Mouse (Mus musculus): Measurements from ENCODE around the gene Taf13.
A peak's percentile ranks its signal among the peaks of the same experiment; 100 is the strongest.
"Not testable (repeated sequence)": the region's sequence is repeated elsewhere in the genome, so short reads cannot be mapped to it uniquely, and the experiment has no call there.

Taf13 gene

DNA sequence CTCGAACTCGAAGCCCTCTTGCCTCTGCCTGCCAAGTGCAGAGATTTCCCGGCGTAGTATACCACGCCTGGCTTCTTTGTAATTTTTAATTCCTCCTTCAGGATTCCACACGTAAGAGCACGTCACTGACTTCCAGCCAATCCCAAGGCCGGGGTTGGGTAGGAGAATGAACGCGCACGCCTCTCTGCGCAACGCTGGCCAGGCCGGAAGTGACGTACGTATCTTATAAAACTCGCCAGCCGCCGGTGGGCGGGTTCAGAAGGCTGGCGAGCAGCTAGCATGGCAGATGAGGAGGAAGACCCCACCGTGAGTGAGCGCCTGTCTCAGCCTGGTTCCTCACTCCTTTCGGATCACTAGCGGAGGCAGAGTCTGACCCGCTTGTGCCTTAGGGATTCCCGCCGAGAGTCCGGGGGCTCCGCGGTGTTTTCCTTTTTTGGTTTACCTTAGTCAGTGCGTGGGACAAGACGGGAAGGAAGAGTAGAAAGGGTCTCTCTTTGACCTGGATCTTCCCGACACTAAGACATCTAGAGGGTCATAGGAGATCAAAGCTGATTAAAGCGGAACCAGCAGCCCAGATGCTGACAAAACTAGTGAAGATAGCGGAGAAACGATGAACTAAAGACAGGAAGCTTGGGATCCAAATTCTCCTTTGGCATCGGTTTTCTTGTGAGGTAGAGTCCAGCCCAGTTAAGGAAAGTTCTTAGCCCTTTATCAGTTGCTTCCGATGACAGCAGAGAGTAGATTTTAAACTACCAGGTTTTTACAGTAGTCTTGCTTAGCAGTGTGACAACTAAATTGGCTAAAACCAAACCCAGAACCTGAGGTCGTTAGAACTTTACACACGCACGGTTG, at the start of gene Taf13:
Gene Taf13, plus strand, starts transcription at position 256 of the 852 bp plus-strand sequence.
- DNase-seq (ENCODE audit: low spot score in 2 of 2), result peak; percentile 98

DNA sequence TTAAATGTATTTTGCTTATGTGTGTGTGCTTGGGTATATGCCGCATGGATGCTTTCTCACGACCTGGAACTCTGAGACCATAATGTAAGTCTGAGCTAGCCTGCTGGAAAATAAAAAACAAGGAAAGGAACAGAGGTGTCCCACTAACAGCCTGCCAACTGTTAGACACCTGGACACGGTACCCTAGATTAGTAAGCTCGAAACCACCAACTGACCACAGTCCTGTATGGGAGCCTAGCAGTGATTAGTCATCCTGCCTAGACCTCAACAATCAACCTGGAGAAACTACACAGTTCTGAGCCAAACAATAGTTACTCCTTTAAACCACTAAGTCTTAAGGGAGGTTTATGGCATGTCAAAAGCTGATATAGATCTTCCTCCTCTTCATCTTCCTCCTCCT, 48.1 kb upstream of the Taf13 start:
- DNase-seq (ENCODE audit: low spot score in 2 of 2), result no peak

DNA sequence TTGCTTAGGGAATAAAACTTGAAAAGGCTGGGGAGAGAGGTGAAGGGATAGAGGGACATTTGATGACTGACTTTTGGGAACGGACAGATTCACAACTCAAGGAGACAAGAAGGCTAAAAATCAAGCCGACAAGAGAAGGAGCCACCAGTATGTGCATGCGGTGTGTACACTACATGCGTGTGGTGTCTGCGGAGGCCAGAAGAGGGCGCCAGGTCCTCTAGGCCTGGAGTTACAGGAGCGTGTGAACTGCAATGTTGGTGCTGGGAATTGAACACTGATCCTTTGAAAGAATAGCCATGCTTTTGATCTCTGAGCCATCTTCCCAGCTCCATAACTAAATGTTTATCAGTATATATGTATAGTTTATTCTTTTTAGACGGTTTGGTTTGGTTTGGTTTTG, 43.0 kb upstream of the Taf13 start:
- no peak for DNase-seq (ENCODE audit: low spot score in 2 of 2)

DNA sequence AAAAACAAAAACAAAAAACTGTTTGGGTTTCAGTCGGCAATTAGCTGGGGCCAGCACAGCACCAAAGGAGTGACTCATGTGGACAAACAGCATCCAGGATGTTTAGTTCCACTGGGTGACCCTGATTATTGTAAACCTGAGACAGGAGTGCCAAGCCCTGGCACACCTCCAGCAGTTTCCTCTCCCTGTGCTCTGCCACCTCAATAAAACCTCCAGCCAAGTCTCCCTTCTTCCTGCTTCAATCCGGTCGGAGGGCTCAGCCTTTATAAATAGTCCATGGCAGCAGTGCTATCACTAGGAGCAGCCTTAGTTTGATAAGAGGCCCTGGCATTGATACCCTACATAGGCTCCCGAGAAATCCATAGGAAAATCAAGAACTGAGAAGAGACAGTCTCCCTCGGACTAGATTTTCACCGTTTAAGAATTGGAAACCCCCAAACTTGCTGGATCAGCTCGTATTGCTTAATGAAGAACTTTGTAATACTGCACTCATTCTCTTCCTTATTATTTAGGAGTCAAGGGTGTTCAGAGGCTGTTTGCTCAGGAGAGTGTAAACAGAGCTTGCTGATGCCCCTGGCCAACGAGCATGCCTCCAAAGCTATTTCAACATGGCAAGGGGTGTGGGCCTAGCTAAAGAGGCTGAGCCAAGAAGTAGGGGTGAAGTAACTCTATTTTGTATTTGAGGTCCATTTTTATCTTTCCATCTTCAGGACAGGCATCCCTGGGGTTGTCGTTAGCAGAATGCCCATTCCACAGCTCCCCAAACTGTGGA, 38.2 kb upstream of the Taf13 start:
- no peak for DNase-seq (ENCODE audit: low spot score in 2 of 2)

DNA sequence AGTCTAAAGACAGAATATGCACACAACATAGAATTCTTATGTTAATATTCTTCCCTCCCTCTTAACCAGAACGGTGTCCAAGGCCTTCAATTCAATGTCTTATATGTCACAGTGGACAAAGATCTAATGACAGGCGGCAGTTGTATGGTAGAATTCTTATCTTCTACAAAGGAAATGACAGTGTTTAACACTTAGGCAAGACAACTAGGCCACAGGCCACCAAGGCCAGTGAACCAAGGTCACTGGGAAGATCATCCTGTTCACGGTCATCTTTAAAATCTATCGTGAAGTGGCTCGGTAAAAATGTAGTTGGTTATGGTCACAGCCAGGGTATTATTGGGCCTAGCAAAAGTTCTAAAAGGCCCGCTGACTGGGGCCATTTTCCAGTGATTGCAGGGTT, 37.5 kb upstream of the Taf13 start, which contains the start of gene 1700013F07Rik:
Gene 1700013F07Rik, plus strand, starts transcription at position 200 of the 400 bp plus-strand sequence.
- DNase-seq (ENCODE audit: low spot score in 2 of 2), result no peak

DNA sequence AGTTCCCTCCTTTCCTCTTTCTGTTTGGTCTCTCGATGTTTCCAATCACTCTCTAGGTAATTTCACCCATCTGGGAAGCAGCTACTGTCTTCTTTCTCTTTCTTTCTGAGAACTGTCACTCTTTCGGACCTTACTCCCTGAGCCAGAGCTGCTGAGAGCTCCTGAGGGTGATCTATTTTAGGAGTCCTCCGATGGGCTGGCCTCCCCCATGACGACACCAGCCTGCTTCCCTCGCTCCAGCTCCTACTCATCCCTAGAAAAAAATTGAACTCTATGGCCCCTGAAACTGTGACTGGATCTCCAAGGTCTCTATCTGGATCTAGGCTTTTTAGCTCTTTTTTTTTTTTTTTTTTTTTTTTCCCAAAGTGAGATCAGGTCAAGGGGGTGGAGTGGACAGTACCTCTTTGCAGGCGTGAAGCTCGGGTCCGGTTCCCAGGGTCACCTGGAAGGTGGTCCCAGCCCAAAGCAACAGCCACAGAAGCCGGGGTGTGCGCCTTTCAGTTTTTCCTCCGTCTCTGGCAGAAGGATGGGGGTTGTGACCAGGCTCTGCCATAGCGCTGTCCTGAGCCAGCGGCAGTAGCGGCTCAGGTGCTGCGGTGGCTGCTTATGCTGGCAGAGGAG, 35.5 kb upstream of the Taf13 start:
- peak in 1 of 2 experiments; percentile 23 for DNase-seq (ENCODE audit: low spot score in 2 of 2)

DNA sequence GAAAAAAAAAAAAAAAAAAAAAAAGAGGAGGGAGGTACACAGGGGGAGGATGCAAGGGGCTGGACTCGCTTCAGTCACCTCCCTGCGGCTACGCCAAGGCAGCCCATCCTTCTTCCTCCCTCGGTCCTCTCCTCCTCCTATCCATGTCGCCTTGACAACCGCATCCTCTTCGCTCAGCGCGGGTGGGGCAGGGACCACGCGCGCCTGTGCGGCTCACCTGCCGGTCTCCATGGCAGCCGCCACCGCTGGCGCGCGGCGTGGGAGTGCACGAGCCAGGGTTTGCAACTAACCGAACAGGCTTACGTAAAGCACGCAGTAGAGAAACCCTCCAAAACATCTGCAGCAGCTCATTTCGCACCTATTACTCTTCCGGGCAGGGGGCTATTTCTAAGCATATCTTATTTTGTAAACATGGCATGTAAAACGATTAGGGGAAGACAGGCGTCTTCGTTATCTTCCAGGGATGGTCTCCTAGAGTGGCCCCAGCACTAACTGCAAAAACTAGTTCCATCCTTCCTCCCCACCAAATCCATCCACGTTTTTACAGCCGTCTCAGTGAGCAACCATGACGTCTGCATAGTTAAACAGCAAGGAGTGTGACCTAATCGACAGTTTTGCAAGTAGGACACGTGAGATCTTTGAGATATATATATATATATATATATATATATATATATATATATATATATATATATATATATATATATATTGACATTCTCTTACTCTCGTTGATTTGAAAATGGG, 34.8 kb upstream of the Taf13 start, which contains the start of gene 5330417C22Rik:
Gene 5330417C22Rik, minus strand, starts transcription at position 20 of the 744 bp plus-strand sequence.
- peak; percentile 91 for DNase-seq (ENCODE audit: low spot score in 2 of 2)

DNA sequence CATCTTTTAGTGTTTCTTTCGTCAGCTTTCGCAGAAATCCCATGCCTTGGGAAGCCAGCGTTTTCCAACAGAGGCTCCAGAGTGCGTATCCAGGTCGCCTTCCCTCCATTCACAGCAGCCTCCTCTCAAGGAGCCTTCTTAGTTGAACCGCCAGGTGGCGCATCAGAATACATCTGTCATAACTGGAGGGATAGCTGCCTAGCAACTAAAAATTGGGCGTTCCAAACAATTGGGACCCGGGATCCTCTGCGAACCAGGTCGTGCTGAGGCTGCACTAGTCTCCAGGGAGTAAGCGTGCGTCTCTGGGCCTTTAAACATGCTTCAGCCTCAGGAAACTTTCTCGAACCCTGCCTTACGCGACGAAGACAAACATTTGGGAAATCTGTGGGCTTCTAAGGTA, 34.2 kb upstream of the Taf13 start:
- peak; percentile 94 to 95 for DNase-seq (ENCODE audit: low spot score in 2 of 2)

DNA sequence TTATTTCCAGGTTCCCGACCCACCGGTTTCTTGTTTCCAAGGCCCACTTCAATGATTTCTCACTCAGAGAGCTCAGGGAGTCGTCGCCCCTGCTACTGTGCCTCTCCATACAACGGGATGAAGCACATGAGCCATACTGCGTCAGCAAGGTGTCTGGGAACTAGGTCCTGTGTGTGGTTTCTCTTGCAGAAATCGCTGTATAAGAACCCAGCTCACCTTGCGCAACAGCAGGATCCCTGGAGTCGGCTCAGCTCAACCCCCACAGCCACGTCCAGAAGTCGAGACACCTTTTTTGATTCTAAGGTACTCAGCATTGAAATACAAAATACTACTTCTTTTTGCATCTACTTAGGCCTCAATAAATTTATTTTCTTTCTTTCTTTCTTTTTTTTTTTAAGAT, 29.2 kb upstream of the Taf13 start:
- no peak for DNase-seq (ENCODE audit: low spot score in 2 of 2)

DNA sequence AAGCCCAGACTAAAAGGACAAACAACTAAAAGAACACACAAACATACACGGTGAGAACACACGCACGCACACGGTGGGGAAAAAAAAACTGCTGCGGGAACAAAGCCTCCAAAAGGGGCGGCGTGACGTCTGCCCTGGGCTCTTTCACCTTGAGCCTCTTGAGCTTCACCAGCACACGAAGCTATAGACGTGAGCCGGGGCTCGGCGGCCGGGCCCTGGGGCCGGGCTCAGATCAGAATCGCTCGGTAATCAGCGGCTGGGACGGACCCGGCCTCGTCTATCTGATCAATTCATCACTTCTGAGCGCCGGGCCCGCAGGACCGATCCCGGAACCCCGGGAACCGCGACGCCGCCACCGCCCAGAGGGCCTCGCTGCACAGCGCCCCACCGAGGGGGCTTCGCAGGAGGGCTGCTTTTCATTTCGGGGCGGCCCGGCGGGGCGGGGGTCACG, 17.4 kb upstream of the Taf13 start:
- no peak for DNase-seq (ENCODE audit: low spot score in 2 of 2)

DNA sequence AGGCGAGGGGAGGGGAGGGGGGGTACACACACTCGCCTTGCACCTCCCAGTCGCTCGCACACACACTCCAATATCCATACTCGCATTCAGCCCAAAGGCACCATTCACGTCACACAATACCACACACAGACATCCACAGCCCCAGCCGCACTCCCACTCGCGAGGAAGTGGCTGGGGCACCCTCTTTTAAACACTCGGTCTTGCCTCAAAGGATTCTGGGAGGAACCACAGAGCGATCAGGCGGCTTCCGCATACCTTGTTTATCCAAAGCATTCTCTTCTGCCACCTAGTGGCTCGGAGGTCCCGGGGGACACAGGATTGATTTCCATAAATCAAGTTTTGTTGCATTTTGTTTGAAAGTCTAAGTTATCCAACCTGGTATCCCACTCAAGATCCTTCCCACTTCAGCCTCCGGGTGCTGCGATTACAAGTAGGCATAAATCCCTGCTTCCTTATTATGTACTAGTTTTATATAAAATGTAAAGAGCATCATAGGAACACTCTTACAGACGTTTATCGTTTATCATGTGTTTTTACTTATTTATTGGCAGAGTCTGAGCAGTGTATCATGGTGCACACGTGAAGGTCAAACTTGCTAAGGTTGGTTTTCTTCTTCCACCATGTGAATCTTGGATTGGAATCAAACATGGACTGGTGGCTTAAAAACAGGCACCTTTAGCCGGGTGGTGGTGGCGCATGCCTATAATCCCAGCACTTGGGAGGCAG, 16.7 kb upstream of the Taf13 start:
- peak; percentile 96 to 97 for DNase-seq (ENCODE audit: low spot score in 2 of 2)

DNA sequence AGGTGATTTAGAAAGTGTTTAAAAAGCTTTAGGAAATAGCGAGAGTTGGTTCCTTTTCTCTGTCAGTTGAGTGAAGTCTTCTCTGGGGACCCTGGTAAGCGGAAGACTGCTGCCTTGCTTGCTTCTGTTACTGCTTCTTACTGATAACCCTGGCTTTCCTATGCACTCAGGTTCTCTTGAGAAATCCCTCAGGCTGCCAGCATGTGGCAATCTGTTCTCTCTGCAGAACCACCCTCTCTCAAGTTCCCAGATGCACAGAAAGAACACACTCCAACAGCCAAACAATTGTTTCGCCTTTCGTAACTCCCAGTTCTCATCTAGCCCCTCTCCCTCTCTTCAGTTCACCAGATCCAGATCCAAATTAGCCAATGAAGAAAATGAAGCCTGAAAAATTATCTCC, 13.6 kb upstream of the Taf13 start:
- DNase-seq (ENCODE audit: low spot score in 2 of 2), result no peak

DNA sequence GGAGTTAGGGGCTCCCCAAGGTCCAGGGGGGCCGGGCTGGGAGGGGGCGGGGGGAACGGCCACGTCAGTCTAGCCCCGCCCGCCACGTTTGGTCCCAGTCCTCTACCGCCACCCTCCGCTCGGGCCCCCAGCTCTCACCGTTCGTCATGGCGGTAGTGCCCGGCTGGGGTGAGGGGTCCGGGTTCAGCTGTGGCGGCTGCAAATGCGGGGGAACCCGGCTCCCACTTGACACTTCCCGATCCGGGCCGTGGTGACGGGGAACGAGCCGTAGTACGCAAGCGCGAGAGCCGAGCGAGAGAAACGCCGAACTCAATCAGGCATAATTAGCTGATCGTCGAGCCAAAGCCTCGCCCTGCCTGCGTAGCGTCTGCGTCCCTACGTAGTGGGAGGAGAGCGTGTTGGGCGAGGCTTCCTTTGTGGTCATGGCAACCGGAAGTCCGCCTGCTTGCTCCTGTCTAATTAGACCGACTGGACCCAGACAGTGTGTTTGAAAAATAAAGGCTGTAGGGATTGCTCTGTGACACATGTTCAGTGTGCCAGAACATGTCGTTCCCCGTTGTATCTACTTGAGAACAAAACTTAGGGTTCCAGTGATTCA, 9.3 kb upstream of the Taf13 start, which contains the start of gene Tmem167b:
Gene Tmem167b, minus strand, starts transcription at position 334 of the 598 bp plus-strand sequence.
- DNase-seq (ENCODE audit: low spot score in 2 of 2), result peak; percentile 99

DNA sequence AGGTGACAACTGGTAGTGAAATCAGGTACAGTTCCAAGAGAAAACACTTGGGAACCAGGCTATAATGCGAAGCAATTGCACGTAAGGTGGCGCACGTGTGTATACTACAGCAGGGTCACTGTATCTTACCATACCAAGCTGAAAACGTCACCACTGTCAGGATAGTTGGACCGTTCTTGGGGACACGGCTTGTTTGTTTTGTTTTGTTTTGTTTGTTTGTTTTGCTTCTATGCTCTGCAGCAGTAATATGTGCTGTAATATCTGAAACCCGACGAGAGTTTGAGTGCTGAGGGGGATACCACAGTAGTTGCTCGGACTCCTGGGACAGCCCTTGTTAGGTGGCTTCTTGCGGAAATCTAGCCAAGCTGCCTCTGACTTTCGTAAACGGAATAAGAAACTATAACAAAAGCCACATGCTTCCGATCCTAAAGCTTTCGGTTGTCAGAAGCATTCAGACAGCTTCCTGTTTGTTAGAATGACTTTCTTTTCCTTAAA, 8.7 kb upstream of the Taf13 start:
- no peak for DNase-seq (ENCODE audit: low spot score in 2 of 2)

DNA sequence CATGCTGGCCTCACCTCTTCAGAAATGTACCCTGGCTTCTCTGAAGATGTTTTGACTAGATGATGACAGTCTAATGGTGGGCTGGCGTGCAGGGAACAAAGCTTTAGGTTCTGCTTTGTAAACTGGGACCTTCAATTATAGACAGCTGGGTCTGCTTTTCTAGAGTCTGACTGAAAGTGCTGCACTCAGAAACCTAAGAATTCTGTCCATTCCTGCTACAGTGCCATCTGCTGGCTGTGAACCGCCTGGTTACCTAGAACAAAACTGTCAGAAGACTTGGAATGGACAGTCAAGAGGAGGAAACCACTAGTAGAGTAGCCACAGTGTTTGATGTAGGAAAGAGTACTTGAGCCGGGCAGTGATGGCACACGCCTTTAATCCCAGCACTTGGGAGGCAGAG, 8.2 kb upstream of the Taf13 start:
- DNase-seq (ENCODE audit: low spot score in 2 of 2), result peak; percentile 85 to 92

DNA sequence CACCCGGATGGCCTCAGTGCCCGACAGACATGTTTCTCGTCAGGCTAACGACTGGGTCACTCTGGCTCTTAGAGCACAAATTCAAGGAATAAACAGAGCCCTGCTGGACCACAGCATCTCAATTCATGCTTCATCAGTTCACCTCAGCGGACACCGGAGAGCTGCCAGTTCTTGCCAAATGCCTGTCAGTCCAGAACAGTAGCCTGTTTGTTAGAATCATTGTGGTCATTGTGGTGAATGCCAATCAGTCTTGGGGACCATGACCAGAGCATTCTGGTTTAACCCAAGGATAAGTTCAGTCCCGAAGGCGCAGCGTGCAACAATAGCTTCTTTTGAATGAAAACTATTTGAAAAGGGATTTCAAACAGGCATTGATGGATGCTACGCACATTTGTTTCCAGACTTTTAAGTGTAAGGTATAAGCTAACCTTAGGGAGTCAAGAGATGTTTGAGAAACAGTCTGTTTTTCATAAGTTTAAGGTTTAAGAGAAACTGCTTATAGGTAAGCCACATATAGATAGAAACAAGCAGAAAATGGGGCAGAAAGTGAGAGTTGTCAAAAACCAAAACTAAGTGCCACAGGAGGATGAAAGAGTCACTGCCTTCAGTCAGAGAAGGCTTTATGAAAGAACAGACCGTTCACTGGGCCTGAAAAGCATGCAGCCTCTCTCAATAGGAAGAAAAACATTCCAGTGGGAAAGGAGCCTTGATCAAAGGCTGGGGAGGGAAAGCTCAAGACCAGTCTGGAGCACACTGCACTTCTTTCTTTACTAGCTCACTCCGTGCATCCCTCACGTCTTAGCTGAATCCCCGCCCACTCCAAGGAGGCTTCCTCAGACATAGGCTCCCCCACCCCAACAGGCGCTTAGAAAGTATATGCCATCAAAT, 3.3 kb upstream of the Taf13 start:
- peak in 1 of 2 experiments; percentile 36 for DNase-seq (ENCODE audit: low spot score in 2 of 2)

DNA sequence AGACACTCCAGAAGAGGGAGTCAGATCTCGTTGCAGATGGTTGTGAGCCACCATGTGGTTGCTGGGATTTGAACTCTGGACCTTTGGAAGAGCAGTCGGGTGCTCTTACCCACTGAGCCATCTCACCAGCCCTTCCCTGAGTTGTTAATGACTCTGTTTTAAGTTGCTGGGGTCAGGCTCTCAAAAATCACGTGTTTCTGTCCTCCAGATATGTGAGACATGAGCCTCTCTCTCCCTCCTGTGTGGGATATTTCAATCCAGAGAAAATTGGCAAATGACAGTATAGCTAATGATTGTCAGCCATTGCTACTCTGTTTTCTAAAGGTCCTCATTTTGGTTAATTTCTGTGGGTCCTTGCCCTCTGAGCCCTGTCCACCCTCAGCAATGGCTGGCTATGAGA, 1.9 kb upstream of the Taf13 start:
- not testable (repeated sequence) for DNase-seq (ENCODE audit: low spot score in 2 of 2)

DNA sequence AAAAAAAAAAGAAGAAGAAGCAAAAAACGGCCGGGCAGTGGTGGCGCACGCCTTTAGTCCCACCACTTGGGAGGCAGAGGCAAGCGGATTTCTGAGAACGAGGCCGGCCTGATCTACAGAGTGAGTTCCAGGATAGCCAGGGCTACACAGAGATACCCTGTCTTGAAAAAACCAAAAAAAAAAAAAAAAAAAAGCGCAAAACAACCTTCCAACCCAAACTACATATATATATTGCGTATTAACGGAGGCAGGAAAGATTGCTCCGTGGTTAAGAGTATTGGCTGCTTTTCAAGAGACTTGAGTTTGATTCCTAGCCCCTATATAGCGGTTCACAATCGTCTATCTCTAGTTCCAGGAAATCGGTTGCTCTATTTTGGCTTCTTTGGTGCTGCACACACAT, 685 bp upstream of the Taf13 start:
- no peak for DNase-seq (ENCODE audit: low spot score in 2 of 2)
